Mouse (Mus musculus): ENCODE measurements around the gene Rfc1. TPM values are rescaled to one million over a fixed set of nuclear protein-coding genes. Genes with fewer than 3 reads are reported as not detected.

The Rfc1 gene
- total RNA-seq, 2 experiments from 2014 or later, result 26.3 to 27.7 TPM

- no peak for TF ChIP-seq CTCF (IDR thresholded peaks at IDR 0.05)
- no peak for DNase-seq
- intact Hi-C loops (cut with DNase I), result no loop called here
- Histone ChIP-seq H3K27ac (no peak overlapping the region), H3K4me3 (no peak overlapping the region)
Measured at GRCm38 (mm10) chr5:65224056-65224455, 111.4 kb downstream of the Rfc1 start.

GRCm38 (mm10) chr5:65221037-65221436, 114.4 kb downstream of the Rfc1 start:
- peak overlapping the region; percentile 53; the same call in 1 of the 2 replicates for H3K27ac ChIP-seq
- TF ChIP-seq CTCF (IDR thresholded peaks at IDR 0.05), result no peak
- H3K4me3 ChIP-seq, result no peak overlapping the region
- intact Hi-C loops (cut with DNase I), result no loop called here
- no peak for DNase-seq

- H3K27ac ChIP-seq, result no peak overlapping the region
- no peak overlapping the region for H3K4me3 ChIP-seq
- no peak for DNase-seq
- intact Hi-C loops (cut with DNase I), result loop anchor here (10.0 kb wide), 1 partner anchor 333 kb away; no protein-coding TSS in a partner anchor
- TF ChIP-seq CTCF (IDR thresholded peaks at IDR 0.05), result no peak
Measured at GRCm38 (mm10) chr5:65217305-65218269, 117.9 kb downstream of the Rfc1 start.

- Histone ChIP-seq H3K27ac (no peak overlapping the region), H3K4me3 (no peak overlapping the region)
- peak; percentile 52 for DNase-seq
- intact Hi-C loops (cut with DNase I), result loop anchor here (1.0 to 10.0 kb wide), 3 partner anchors 139 to 329 kb away; no protein-coding TSS in a partner anchor
- TF ChIP-seq CTCF (IDR thresholded peaks at IDR 0.05), result peak; percentile 95; the same call in 1 of the 2 replicates
Measured at GRCm38 (mm10) chr5:65213321-65213720, 122.1 kb downstream of the Rfc1 start.

Other genes with a start within 250 kb of the Rfc1 start
- not detected for gene Tmem156, start 243.5 kb downstream of the Rfc1 start, total RNA-seq (2021)
- 1 to 10 TPM; 5.1 to 5.9 TPM for gene Klhl5, start 228.1 kb downstream of the Rfc1 start, total RNA-seq (2021)
- gene Wdr19, start 136.0 kb downstream of the Rfc1 start, total RNA-seq (2021), result 1 to 10 TPM in 1 of 2 experiments, under 1 TPM in 1; 0.95 to 1.7 TPM
- gene Klb, start 12.6 kb upstream of the Rfc1 start, total RNA-seq (2021), result under 1 TPM in 1 of 2 experiments, not detected in 1; 0.20 TPM
- 100 to 1,000 TPM; 502 to 606 TPM for gene Rpl9, start 55.8 kb upstream of the Rfc1 start, total RNA-seq (2021)
- gene Lias, start 55.8 kb upstream of the Rfc1 start, total RNA-seq (2021), result 10 to 100 TPM; 38.8 to 41.3 TPM
- 10 to 100 TPM in 1 of 2 experiments, 1 to 10 TPM in 1; 5.8 to 12.0 TPM for gene Ugdh, start 100.3 kb upstream of the Rfc1 start, total RNA-seq (2021)
- not detected for gene Gm43552, start 157.2 kb upstream of the Rfc1 start, total RNA-seq (2021)
- 10 to 100 TPM; 39.2 to 41.7 TPM for gene Smim14, start 201.5 kb upstream of the Rfc1 start, total RNA-seq (2021)
- 10 to 100 TPM; 62.1 to 65.9 TPM for gene Ube2k, start 201.6 kb upstream of the Rfc1 start, total RNA-seq (2021)